Mouse (Mus musculus) spleen, adult 2 months (tissue): ENCODE results near the gene Rab4a.

Experiments used
- CTCF ChIP-seq: fragments of 200-500 bp; IDR thresholded peaks from 2 replicates; pipeline ENCODE4 v1.5.1; 2011; ENCODE audit warnings: mild to moderate bottlenecking, inconsistent platforms; ENCODE audit not compliant: insufficient read depth, insufficient read length, insufficient replicate concordance; ENCODE audit errors: extremely low read depth
- POLR2A ChIP-seq: fragments of 200-500 bp; IDR thresholded peaks from 2 replicates; pipeline ENCODE4 v1.6.1; 2011; ENCODE audit warnings: low read depth, low read length, inconsistent platforms

DNA sequence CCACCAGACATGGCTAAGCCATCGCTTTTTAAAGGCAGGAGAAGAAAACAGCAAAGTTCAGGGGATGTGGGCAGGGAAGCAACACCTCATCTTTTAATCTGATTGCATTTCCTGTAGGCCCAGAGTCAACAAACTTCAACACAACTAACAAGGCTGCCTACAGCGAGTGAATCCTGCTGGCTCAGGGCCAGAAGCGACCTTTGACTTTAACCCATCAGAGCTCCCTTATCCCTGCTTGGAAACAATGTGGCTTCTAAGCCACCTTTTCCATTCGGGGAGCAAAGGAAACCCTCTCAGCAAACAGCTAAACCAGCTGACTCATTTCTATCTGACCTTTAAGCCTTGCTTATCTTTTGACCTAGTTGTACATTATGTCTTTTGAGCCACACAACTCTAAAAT is 9.0 kb upstream of the Rab4a start:
- no peak for TF ChIP-seq CTCF
- TF ChIP-seq POLR2A = no peak
